Mouse (Mus musculus): Measurements from ENCODE around the gene Skor1.

GRCm38 (mm10) chr9:63135356-63135755, 13.4 kb downstream of the Skor1 start:
- TF ChIP-seq CTCF (IDR thresholded peaks at IDR 0.05; ENCODE audit: low read depth) (no peak), EP300 (IDR thresholded peaks at IDR 0.05; ENCODE audit: low read depth) (no peak)

All from liver, postnatal 0 days (tissue).